Mouse (Mus musculus): ENCODE results near the gene Wfdc1. TPM values are rescaled to one million over a fixed set of nuclear protein-coding genes. Genes with fewer than 3 reads are reported as not detected.

Wfdc1 gene
- 0.13 TPM in 1 of 2 replicates, not detected in the other for total RNA-seq (2012; rRNA removed)

- Histone ChIP-seq H3K4me3 (ENCODE audit: insufficient read depth in 1 of 2, low read depth in 1 of 2, low read length in 2 of 2, poor library complexity in 1 of 2, severe bottlenecking in 1 of 2) (no peak within 1 kb of the TSS), H3K9me3 (ENCODE audit: control insufficient read depth, insufficient read depth, low read depth, low read length) (no peaks in the 10 kb centered on the region), H3K27ac (ENCODE audit: insufficient read depth, low read depth, low read length, poor library complexity, severe bottlenecking) (no peak within 1 kb of the TSS), H3K9ac (ENCODE audit: insufficient read depth, low read depth, low read length, poor library complexity, severe bottlenecking) (no peak within 1 kb of the TSS), H3K36me3 (ENCODE audit: control insufficient read depth, insufficient read depth, low read length, poor library complexity, severe bottlenecking) (no peaks in the 10 kb centered on the region), H3K4me1 (ENCODE audit: control insufficient read depth in 2 of 2, insufficient read depth in 2 of 2, low read length in 2 of 2, poor library complexity in 1 of 2) (peaks cover 0 to 4% of the 10 kb centered on the region in 2 experiments; a peak in 1 of 4 replicates)
- in situ Hi-C loops (cut with MboI; ENCODE audit: low sequenced_read_pairs in 2 of 2, unreplicated experiment in 2 of 2): no loop called here
- no peak for DNase-seq (ENCODE audit: low read depth, low spot score)
- TF ChIP-seq ZC3H11A (IDR thresholded peaks at IDR 0.05; ENCODE audit: borderline replicate concordance, low read depth, low read length) (no peak), CHD2 (IDR thresholded peaks at IDR 0.05; ENCODE audit: low read depth, low read length) (no peak), ZNF384 (IDR thresholded peaks at IDR 0.05; ENCODE audit: low read depth, low read length) (no peak), MAFK (IDR thresholded peaks at IDR 0.05; ENCODE audit: insufficient read depth, low read depth, low read length) (no peak), HCFC1 (IDR thresholded peaks at IDR 0.05; ENCODE audit: borderline replicate concordance, insufficient read depth, low read length) (no peak)
Measured at GRCm38 (mm10) chr8:119666219-119666951, at the start of gene Wfdc1. TSS of gene Wfdc1 (plus strand) at chr8:119666365.

GRCm38 (mm10) chr8:119616811-119617210 is 49.4 kb upstream of the Wfdc1 start:
- Histone ChIP-seq H3K9me3 (ENCODE audit: control insufficient read depth, insufficient read depth, low read depth, low read length) (no peaks in the 10 kb centered on the region), H3K27ac (ENCODE audit: insufficient read depth, low read depth, low read length, poor library complexity, severe bottlenecking) (no peak overlapping the region), H3K9ac (ENCODE audit: insufficient read depth, low read depth, low read length, poor library complexity, severe bottlenecking) (no peak overlapping the region), H3K4me3 (ENCODE audit: insufficient read depth in 1 of 2, low read depth in 1 of 2, low read length in 2 of 2, poor library complexity in 1 of 2, severe bottlenecking in 1 of 2) (no peak overlapping the region), H3K36me3 (ENCODE audit: control insufficient read depth, insufficient read depth, low read length, poor library complexity, severe bottlenecking) (no peaks in the 10 kb centered on the region), H3K4me1 (ENCODE audit: control insufficient read depth in 2 of 2, insufficient read depth in 2 of 2, low read length in 2 of 2, poor library complexity in 1 of 2) (peaks cover 7 to 20% of the 10 kb centered on the region in 2 experiments; a peak in 3 of 4 replicates)
- TF ChIP-seq CHD2 (IDR thresholded peaks at IDR 0.05; ENCODE audit: low read depth, low read length) (no peak), ZNF384 (IDR thresholded peaks at IDR 0.05; ENCODE audit: low read depth, low read length) (no peak), ZC3H11A (IDR thresholded peaks at IDR 0.05; ENCODE audit: borderline replicate concordance, low read depth, low read length) (no peak), HCFC1 (IDR thresholded peaks at IDR 0.05; ENCODE audit: borderline replicate concordance, insufficient read depth, low read length) (no peak)
- in situ Hi-C loops (cut with MboI; ENCODE audit: low sequenced_read_pairs in 2 of 2, unreplicated experiment in 2 of 2): no loop called here
- DNase-seq (ENCODE audit: low read depth, low spot score): no peak

GRCm38 (mm10) chr8:119617586-119617985 is 48.6 kb upstream of the Wfdc1 start:
- H3K9ac ChIP-seq (ENCODE audit: insufficient read depth, low read depth, low read length, poor library complexity, severe bottlenecking): no peak overlapping the region
- in situ Hi-C loops (cut with MboI; ENCODE audit: low sequenced_read_pairs in 2 of 2, unreplicated experiment in 2 of 2): no loop called here

GRCm38 (mm10) chr8:119618887-119619286 is 47.3 kb upstream of the Wfdc1 start:
- Histone ChIP-seq H3K9ac (ENCODE audit: insufficient read depth, low read depth, low read length, poor library complexity, severe bottlenecking) (no peak overlapping the region), H3K4me3 (ENCODE audit: insufficient read depth in 1 of 2, low read depth in 1 of 2, low read length in 2 of 2, poor library complexity in 1 of 2, severe bottlenecking in 1 of 2) (no peak overlapping the region), H3K27ac (ENCODE audit: insufficient read depth, low read depth, low read length, poor library complexity, severe bottlenecking) (no peak overlapping the region), H3K9me3 (ENCODE audit: control insufficient read depth, insufficient read depth, low read depth, low read length) (no peaks in the 10 kb centered on the region), H3K4me1 (ENCODE audit: control insufficient read depth in 2 of 2, insufficient read depth in 2 of 2, low read length in 2 of 2, poor library complexity in 1 of 2) (peaks cover 7 to 25% of the 10 kb centered on the region in 2 experiments; a peak in 3 of 4 replicates), H3K36me3 (ENCODE audit: control insufficient read depth, insufficient read depth, low read length, poor library complexity, severe bottlenecking) (no peaks in the 10 kb centered on the region)
- in situ Hi-C loops (cut with MboI; ENCODE audit: low sequenced_read_pairs in 2 of 2, unreplicated experiment in 2 of 2): no loop called here
- TF ChIP-seq CHD2 (IDR thresholded peaks at IDR 0.05; ENCODE audit: low read depth, low read length) (no peak), MAFK (IDR thresholded peaks at IDR 0.05; ENCODE audit: insufficient read depth, low read depth, low read length) (no peak), ZNF384 (IDR thresholded peaks at IDR 0.05; ENCODE audit: low read depth, low read length) (no peak), HCFC1 (IDR thresholded peaks at IDR 0.05; ENCODE audit: borderline replicate concordance, insufficient read depth, low read length) (no peak), ZC3H11A (IDR thresholded peaks at IDR 0.05; ENCODE audit: borderline replicate concordance, low read depth, low read length) (no peak)
- no peak for DNase-seq (ENCODE audit: low read depth, low spot score)

More at GRCm38 (mm10) chr8:119617586-119617985, 48.6 kb upstream of the Wfdc1 start:
- peaks cover 7 to 25% of the 10 kb centered on the region in 2 experiments; a peak in 3 of 4 replicates for H3K4me1 ChIP-seq (ENCODE audit: control insufficient read depth in 2 of 2, insufficient read depth in 2 of 2, low read length in 2 of 2, poor library complexity in 1 of 2)
- no peaks in the 10 kb centered on the region for H3K9me3 ChIP-seq (ENCODE audit: control insufficient read depth, insufficient read depth, low read depth, low read length)
- no peaks in the 10 kb centered on the region for H3K36me3 ChIP-seq (ENCODE audit: control insufficient read depth, insufficient read depth, low read length, poor library complexity, severe bottlenecking)
- H3K27ac ChIP-seq (ENCODE audit: insufficient read depth, low read depth, low read length, poor library complexity, severe bottlenecking): no peak overlapping the region
- TF ChIP-seq ZC3H11A (IDR thresholded peaks at IDR 0.05; ENCODE audit: borderline replicate concordance, low read depth, low read length): no peak
- TF ChIP-seq CHD2 (IDR thresholded peaks at IDR 0.05; ENCODE audit: low read depth, low read length): no peak
- no peak for TF ChIP-seq HCFC1 (IDR thresholded peaks at IDR 0.05; ENCODE audit: borderline replicate concordance, insufficient read depth, low read length)
- no peak overlapping the region for H3K4me3 ChIP-seq (ENCODE audit: insufficient read depth in 1 of 2, low read depth in 1 of 2, low read length in 2 of 2, poor library complexity in 1 of 2, severe bottlenecking in 1 of 2)
- DNase-seq (ENCODE audit: low read depth, low spot score): no peak
